Mouse (Mus musculus) common myeloid progenitor, adult 5-6 weeks (primary cell): ENCODE measurements around the gene Gm49355. TPM values are rescaled to one million over a fixed set of nuclear protein-coding genes. Genes with fewer than 3 reads are reported as not detected.

Experiments
- ATAC-seq: replicated peaks from 2 replicates; pipeline ENCODE4 v1.8.0; 2016; ENCODE audit warnings: low read depth, mild to moderate bottlenecking, moderate TSS enrichment, inconsistent platforms; ENCODE audit not compliant: poor library complexity, severe bottlenecking
- total RNA-seq: library from RNA; stranded (forward); fragments of 200-1000, 187-1606 nt; gene quantifications from 2 replicates; pipeline ENCODE4 v1.2.3, GENCODE M21; 2017

Gm49355 gene
- not detected in 2 replicates for total RNA-seq

DNA sequence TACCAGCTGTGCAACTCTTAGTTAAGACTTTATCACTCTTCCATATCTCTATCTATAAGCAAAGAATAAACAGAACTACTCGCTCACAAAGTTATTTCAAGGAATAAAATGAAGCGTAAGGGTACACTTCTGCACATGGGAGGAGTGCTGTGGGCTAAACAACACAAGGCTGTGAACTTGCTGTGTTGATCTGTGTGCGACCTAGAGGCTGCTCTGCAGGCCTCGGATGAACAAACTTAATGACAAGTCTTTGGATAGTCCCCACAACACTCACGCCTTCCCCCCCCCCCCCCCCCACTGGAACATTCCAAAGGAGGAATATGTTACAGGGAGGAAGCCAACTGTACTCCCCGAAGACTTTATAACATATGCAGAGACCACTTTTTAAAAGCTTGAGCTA lies at the start of gene Gm49355:
Gene Gm49355, plus strand, starts transcription at position 336 of the 400 bp plus-strand sequence.
- ATAC-seq: no peak

DNA sequence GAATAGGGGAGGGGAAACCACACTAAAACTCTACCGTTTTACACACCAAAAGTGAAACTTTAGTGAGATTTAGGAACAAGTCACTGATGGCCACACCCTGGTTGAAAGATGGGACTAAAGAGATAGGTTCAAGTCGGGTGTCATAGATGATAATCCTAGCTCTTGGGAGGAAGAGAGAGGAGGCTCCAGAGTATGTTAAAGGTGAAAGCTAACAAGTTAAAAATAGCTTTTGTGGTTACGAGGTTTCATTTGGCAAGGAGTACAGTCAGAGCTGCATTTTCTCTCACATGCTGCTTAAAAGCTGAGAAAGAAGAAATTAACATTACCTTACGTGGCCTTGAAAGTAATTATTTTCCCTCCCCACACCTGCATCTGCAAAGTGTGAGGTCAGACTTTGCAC lies 40.0 kb upstream of the Gm49355 start:
- ATAC-seq: peak; percentile 62

DNA sequence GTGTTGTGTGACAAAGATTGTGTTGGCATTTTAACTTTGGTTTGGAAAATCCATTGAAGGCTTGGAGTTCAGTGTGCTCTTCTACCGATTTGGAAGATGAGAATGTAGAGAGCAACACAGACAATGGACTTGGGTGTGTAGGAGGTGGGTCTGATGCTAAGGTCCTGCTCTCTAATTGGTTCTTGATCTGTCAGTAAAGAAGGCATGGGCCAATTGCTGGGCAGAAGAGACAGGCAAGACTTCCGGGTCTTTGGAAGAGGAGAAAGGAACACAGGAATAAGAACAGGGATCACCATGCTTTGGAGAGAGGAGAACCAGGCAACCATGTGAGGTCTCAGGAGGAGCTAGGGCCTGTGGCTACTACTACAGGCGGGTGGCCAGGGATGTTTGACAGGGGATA lies 7.7 kb upstream of the Gm49355 start:
- no peak for ATAC-seq

DNA sequence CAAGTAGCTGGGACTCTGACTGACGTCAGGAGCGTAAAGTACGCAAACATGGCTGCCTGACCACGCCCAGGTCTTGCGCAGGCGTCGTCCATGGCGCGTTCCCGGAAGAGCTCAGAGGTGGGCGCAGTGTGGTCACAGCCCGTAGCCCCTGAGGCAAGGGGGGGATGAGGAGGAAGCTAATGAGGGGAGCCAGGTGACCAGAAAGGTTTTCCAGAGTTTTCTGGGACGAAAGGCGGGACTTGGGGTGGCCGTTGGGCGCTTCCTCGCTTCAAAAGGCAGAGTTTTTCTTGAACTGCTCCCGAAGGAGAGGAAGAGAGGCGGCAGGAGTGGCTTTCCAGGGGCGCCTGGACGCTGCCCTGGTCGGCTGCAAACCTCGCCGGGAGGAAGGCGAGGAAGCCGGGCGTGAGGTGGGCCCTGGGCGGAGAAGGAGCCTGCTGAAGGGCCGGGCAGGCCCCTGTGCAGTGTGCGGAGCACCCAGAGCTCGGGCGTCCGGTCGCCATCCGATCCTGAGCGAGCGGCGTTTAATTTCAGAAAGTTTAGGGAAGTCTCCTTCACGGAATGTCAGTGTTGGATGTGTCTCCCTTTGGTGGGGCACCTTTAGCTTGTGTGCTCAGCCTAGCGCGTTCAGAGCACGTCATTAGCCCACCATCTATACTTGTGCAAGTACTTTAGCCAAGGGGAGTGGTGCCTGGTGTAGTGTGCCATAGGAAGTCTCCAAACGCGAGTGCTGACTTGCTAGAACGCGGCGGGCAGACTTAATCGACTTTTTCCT lies 551 bp downstream of the Gm49355 start, which contains the start of gene 3830406C13Rik:
Gene 3830406C13Rik, plus strand, starts transcription at position 33 of the 772 bp plus-strand sequence.
- ATAC-seq: peak; percentile 96

DNA sequence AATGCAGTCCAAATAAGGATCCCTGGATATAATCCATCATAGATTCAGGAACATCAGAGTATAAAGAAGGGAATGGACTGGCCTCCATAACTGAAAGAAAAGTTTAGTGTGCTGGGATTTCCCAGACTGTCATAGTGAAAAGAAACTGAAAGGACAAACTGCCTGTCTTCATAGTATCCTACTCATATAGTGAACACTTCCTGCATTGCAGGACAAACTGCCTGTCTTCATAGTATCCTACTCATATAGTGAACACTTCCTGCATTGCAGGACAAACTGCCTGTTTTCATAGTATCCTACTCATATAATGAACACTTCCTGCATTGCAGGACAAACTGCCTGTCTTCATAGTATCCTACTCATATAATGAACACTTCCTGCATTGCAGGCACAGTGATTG lies 6.0 kb downstream of the Gm49355 start:
- peak; percentile 54; the same call in 1 of the 2 replicates for ATAC-seq

GRCm38 (mm10) chr14:12296391-12296790 lies 12.6 kb downstream of the Gm49355 start:
- no peak for ATAC-seq

DNA sequence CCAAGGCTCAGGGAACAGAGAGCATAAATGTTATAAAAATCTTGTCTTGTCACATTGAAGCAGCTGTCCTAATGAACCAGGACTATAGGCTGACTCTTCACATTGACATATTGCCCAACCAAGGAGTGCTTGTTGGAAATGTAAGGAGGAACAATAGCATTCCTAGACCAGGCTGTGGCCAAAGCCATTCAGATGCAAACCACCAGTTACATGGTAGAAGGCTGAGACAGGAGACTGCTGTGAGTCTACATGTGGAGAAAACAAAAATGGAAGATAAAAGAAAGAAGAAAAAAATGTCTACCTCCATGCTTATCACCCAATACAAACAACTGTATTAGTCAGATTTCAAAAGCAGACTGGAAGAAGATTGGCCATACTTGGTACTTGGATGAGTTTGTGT lies 15.4 kb downstream of the Gm49355 start:
- no peak for ATAC-seq

- no peak for ATAC-seq
Observed at GRCm38 (mm10) chr14:12299654-12300053, 15.9 kb downstream of the Gm49355 start.

- ATAC-seq: no peak
Observed at GRCm38 (mm10) chr14:12300275-12300674, 16.5 kb downstream of the Gm49355 start.

- no peak for ATAC-seq
Observed at GRCm38 (mm10) chr14:12300677-12301076, 16.9 kb downstream of the Gm49355 start.

DNA sequence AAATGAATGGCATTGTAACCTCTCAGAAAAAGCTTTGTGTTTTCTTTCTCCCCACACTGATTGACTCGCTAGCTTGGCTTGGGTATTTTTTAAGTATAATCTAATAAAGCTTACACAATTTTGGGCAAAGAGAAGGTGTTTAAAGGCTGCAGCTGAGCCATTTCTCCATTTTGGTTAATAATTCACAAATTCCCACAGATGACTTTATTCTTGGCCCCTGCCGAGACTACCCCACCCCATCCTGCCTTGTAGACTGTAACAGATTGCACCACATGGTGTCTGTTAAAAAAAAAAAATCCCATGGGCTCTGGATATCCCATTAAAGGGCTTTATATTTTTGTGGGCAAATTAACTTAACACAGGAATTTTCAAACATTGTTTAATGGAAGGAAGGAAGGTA lies 19.3 kb downstream of the Gm49355 start:
- ATAC-seq: no peak

- ATAC-seq: no peak
Observed at GRCm38 (mm10) chr14:12333622-12334021, 49.8 kb downstream of the Gm49355 start.

GRCm38 (mm10) chr14:12334925-12335324 lies 51.1 kb downstream of the Gm49355 start:
- no peak for ATAC-seq

- no peak for ATAC-seq
Observed at GRCm38 (mm10) chr14:12337421-12337997, 53.7 kb downstream of the Gm49355 start.

- ATAC-seq: no peak
Observed at GRCm38 (mm10) chr14:12337998-12338809, 54.4 kb downstream of the Gm49355 start.

DNA sequence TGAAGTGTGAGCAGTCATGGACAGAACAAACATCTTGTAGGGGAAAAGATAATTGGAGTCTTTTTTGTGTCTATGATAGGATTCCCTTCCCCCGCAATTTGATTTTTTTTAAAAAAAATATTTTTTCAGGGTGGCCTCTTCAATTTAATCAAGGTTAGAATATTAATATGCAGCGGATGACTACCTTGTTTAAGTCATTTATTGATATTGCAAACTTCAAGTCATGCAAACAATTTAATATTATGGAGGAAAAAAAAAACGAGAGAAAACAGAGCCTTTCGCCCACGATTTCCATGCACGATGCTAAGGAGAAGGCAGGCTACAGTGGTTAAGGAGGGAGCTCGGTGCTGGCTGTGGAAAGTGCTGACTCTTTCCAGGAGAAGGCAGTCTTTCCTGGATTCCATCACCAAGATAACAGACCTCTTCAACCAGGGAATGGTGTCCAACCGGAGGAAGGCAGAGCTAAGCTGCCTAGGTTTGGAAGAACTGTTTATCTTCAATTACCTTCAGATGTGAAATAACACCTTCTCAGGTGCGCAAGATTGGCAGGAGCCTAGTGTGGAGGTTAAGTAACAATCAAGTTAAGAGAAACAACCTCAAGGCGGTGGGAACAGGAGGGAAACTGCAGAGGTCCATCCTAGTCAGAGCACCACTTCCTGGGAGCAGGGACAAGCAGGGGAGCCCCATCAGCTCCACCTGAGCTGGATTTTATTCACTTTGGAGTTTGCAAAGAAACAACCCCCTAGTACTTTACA lies 55.2 kb downstream of the Gm49355 start:
- no peak for ATAC-seq

DNA sequence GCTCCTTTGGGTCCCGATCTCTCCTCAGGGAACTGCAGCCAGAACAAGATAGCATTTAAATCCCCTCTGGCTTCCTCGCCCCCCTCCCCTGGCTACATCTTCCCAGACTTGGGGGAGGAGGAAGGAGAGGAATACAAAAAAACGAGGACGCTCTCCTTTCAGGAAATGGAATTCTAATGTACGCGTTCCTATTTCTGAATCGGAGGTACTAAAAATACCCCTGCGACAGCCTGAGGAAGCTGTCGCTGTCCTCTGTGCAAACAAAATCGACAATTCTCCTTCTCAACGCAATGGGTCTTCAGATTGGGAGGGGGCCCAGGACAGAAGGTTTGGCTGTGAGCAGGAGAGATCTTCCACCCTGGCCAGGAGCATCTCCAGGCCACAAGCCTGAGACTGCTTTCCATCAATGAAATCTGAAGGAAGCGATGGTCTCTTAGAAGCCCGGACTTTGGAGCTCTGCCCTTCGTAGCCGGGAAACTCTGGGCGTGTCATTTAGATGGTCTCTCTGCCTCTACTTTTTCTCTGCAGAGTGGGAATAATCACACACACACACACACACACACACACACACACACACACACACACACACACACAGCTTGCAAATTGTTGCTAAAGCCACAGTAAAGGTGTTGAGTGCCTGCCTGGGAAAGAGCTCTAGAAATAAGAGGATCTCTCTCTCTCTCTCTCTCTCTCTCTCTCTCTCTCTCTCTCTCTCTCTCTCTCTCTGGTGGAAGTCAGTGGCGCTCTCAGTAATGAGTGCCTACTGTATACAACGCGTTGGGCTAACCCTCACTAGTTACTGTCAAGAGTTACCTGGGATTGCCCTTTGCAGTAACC lies 56.7 kb downstream of the Gm49355 start:
- ATAC-seq: no peak

DNA sequence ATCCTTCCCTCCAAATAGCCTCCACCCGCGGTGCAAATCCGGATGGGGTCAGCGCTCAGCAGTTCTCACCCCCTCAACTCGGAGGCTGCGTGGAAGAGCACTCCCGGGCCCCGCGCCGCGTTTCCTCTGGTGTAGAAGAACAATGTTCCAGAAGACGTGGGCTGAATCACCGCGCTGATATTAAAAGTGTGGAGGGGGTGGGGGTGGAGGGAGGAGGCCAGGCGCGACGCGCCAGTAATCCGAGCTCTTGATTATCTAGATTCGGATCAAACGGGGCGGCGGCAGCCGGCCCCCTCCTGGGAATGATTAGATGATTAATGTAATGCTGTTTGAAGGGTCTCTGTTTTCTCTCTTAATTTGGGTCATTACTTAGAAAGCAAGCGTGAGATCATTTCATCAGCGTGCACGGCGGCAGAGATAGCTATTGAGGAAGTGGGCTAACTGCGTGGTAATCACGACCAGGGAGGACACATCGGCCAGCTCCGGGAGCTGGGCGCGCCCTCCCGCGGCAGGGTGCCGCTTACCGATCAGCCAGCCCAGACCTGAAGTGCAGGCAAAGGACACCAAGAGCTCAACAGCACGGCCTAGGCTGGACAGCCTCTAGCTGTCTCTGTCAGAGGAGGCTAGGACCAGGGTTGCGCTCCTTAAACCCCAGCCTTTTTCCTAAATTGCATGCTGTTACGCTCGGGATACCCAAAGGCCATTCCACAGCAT lies 57.5 kb downstream of the Gm49355 start:
- ATAC-seq: peak; percentile 44; the same call in 1 of the 2 replicates
